9 mouse cellular contexts compared by ENCODE assay signal in the genomic region with DNA sequence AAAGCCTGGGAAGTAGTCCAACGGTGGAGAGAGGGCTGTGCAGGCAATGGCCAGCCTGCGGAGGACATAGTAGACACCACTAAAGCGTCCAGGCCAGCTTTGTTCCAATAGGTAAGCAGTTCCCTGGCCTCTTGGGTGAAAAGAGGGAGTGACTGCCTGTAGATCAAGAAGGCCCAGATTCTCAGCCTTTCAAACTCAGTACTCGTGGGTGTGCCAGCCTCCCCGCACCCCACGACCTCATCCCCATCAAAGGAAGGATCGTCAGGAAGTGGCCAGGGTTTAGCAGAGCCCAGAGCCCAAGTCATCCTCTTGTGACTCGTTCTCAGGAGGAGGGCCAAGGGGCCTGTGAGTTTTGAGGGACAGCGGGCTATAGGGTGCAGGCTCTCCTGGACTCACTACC. TPM values are rescaled to one million over a fixed set of nuclear protein-coding genes. Genes with fewer than 3 reads are reported as not detected.
DNase-seq lines count a peak whose midpoint lies in the region; ATAC-seq lines count a peak whose summit lies in the region.
"Had no signal": no experiment of that assay in that cellular context is flagged by ENCODE, and none has a peak within 500 bp of the region (broad histone marks: within the 10 kb centered on the region; RNA-seq: fewer than 3 reads in every experiment).

No protein-coding gene starts in this region.

- H3K4me1 ChIP-seq in neural tube, embryonic 11.5 days (ENCODE audit: control insufficient read depth, insufficient read depth, low read length): peaks cover 11% of the 10 kb centered on the region
- peaks cover 6% of the 10 kb centered on the region; the same call in 1 of the 2 replicates for H3K4me1 ChIP-seq in limb, embryonic 11.5 days (ENCODE audit: control insufficient read depth, insufficient read depth, low read length)
- H3K4me1 ChIP-seq in stomach, embryonic 16.5 days (ENCODE audit: control insufficient read depth, insufficient read depth, low read length): peaks cover 12% of the 10 kb centered on the region

- H3K9ac ChIP-seq in neural tube, embryonic 11.5 days (ENCODE audit: low read length): no peak overlapping the region
- H3K9ac ChIP-seq in limb, embryonic 11.5 days (ENCODE audit: low read length): peak overlapping the region; percentile 99
- peak overlapping the region; percentile 95 for H3K9ac ChIP-seq in stomach, embryonic 16.5 days (ENCODE audit: low read length)

- peak overlapping the region; percentile 99; the same call in 1 of the 2 replicates for H3K4me3 ChIP-seq in neural tube, embryonic 11.5 days (ENCODE audit: low read depth, low read length)
- peak overlapping the region; percentile 97 for H3K4me3 ChIP-seq in limb, embryonic 11.5 days (ENCODE audit: low read depth, low read length)
- H3K4me3 ChIP-seq in stomach, embryonic 16.5 days (replicated peaks; ENCODE audit: low read length): peak overlapping the region; percentile 93; the same call in 1 of the 2 replicates

- peaks cover 3% of the 10 kb centered on the region for H3K36me3 ChIP-seq in neural tube, embryonic 11.5 days (ENCODE audit: control insufficient read depth, insufficient read depth, low read length)
- peaks cover 3% of the 10 kb centered on the region; the same call in 1 of the 2 replicates for H3K36me3 ChIP-seq in limb, embryonic 11.5 days (ENCODE audit: control insufficient read depth, insufficient read depth, low read length)
- no peaks in the 10 kb centered on the region for H3K36me3 ChIP-seq in stomach, embryonic 16.5 days (ENCODE audit: control insufficient read depth, insufficient read depth, low read length)

- no peak overlapping the region for H3K27ac ChIP-seq in neural tube, embryonic 11.5 days (ENCODE audit: low read depth, low read length)
- no peak overlapping the region; the same call in 1 of the 2 replicates for H3K27ac ChIP-seq in limb, embryonic 11.5 days (replicated peaks; ENCODE audit: low read depth, low read length)
- no peak overlapping the region for H3K27ac ChIP-seq in stomach, embryonic 16.5 days (ENCODE audit: low read length)

- DNase-seq in heart, adult 11 months: peak; percentile 89
- no peak for DNase-seq in heart, adult 18-20 months
- no peak for DNase-seq in neural tube, embryonic 11.5 days (ENCODE audit: low spot score)
- no peak for DNase-seq in neural tube, embryonic 10.5 days (ENCODE audit: extremely low spot score, low spot score)
- no peak for DNase-seq in limb, embryonic 11.5 days (ENCODE audit: low spot score)
- no peak for DNase-seq in adrenal gland, adult 8-10 months
- DNase-seq: cerebellum, postnatal 25 days had no signal

- no peaks in the 10 kb centered on the region for H3K9me3 ChIP-seq in neural tube, embryonic 11.5 days (ENCODE audit: control insufficient read depth, low read length)
- no peaks in the 10 kb centered on the region for H3K9me3 ChIP-seq in limb, embryonic 11.5 days (ENCODE audit: control insufficient read depth, low read length)
- no peaks in the 10 kb centered on the region for H3K9me3 ChIP-seq in stomach, embryonic 16.5 days (replicated peaks; ENCODE audit: control insufficient read depth, low read length)

- WGBS in neural tube, embryonic 11.5 days: 70% methylated on average over 9 of the region's 9 CpGs
- 69% methylated on average over 9 of the region's 9 CpGs for WGBS in limb, embryonic 11.5 days
- WGBS in stomach, embryonic 16.5 days: 61% methylated on average over 9 of the region's 9 CpGs

- H3K27me3 ChIP-seq in neural tube, embryonic 11.5 days (ENCODE audit: control insufficient read depth, insufficient read depth, low read length): no peaks in the 10 kb centered on the region
- no peaks in the 10 kb centered on the region for H3K27me3 ChIP-seq in limb, embryonic 11.5 days (ENCODE audit: control insufficient read depth, insufficient read depth, low read length)
- H3K27me3 ChIP-seq in stomach, embryonic 16.5 days (ENCODE audit: control insufficient read depth, insufficient read depth, low read length): no peaks in the 10 kb centered on the region

- H3K4me2 ChIP-seq in neural tube, embryonic 11.5 days (ENCODE audit: low read depth): peak overlapping the region; percentile 79; the same call in 1 of the 2 replicates
- H3K4me2 ChIP-seq in limb, embryonic 11.5 days (ENCODE audit: low read depth, severe bottlenecking): peak overlapping the region; percentile 73
- H3K4me2 ChIP-seq in stomach, embryonic 16.5 days (ENCODE audit: low read depth, low read length): peak overlapping the region; percentile 72

- ATAC-seq in neural tube, embryonic 11.5 days (ENCODE audit: insufficient read depth, low FRiP score, low TSS enrichment): no peak
- no peak for ATAC-seq in limb, embryonic 11.5 days (ENCODE audit: insufficient number of reproducible peaks, low FRiP score, low TSS enrichment, low read depth)
- ATAC-seq in stomach, embryonic 16.5 days (ENCODE audit: insufficient read depth, low FRiP score): no peak
- ATAC-seq in erythroblast, adult 5-6 weeks (replicated peaks; ENCODE audit: low FRiP score, poor library complexity, severe bottlenecking): no peak

RNA-seq across cellular contexts. Expression of a gene that starts 1.1 kb away (rescaled TPM):
- total RNA-seq in heart, adult 18-20 months (2021): 1 to 10 TPM in 1 of 2 experiments, under 1 TPM in 1; 0.94 to 1.1 TPM
- polyA plus RNA-seq in neural tube, embryonic 11.5 days (2014; fragmentation: Nextera tagmentation; extraction: Ambion mirVana): 91.9 and 92.1 TPM in 2 replicates
- polyA plus RNA-seq in limb, embryonic 11.5 days (2014; fragmentation: Nextera tagmentation; extraction: Ambion mirVana): 98.9 and 122 TPM in 2 replicates
- 4.0 and 7.1 TPM in 2 replicates for polyA plus RNA-seq in stomach, embryonic 16.5 days (2015; fragmentation: Nextera tagmentation; extraction: Ambion mirVana)
- total RNA-seq in erythroblast, adult 5-6 weeks (2015; ENCODE audit: low replicate concordance): not detected in 2 replicates
- not detected in 2 replicates for total RNA-seq in erythroblast, adult 5-6 weeks (2017; ENCODE audit: low replicate concordance)
- total RNA-seq in adrenal gland, adult 8-10 months (2022): 10 to 100 TPM in 1 of 4 experiments, 1 to 10 TPM in 3; 4.4 to 10.0 (median 7.4) TPM
